In genomic region chr5:135898995-135899394, GRCm38 (mm10) we compare ENCODE assay signal across 17 mouse cellular contexts. TPM values are rescaled to one million over a fixed set of nuclear protein-coding genes. Genes with fewer than 3 reads are reported as not detected.
"Had no signal": no experiment of that assay in that cellular context is flagged by ENCODE, and none has a peak within 500 bp of the region (broad histone marks: within the 10 kb centered on the region; RNA-seq: fewer than 3 reads in every experiment).

No protein-coding gene starts in this region.

- H3K9ac ChIP-seq: neural tube, embryonic 13.5 days; neural tube, embryonic 15.5 days; stomach, embryonic 15.5 days had no signal

- DNase-seq: retina, postnatal 1 day; right cerebral cortex, adult 18-20 months; right cerebral cortex, postnatal 14 days; right cerebral cortex, postnatal 25 days; right cerebral cortex, postnatal 4 days; spleen, adult 18-20 months; thymus, adult 18-20 months; thymus, adult 2 months; thymus, postnatal 14 days; thymus, postnatal 25 days; thymus, postnatal 36 days; thymus, postnatal 4 days had no signal

- H3K4me3 ChIP-seq: neural tube, embryonic 13.5 days; neural tube, embryonic 15.5 days; stomach, embryonic 15.5 days had no signal

- H3K27me3 ChIP-seq: neural tube, embryonic 13.5 days; neural tube, embryonic 15.5 days; stomach, embryonic 15.5 days had no signal

- H3K4me2 ChIP-seq: neural tube, embryonic 13.5 days; neural tube, embryonic 15.5 days; stomach, embryonic 15.5 days had no signal

- H3K36me3 ChIP-seq: neural tube, embryonic 13.5 days; neural tube, embryonic 15.5 days; stomach, embryonic 15.5 days had no signal

- H3K9me3 ChIP-seq: neural tube, embryonic 13.5 days; neural tube, embryonic 15.5 days; stomach, embryonic 15.5 days had no signal

- H3K27ac ChIP-seq: neural tube, embryonic 13.5 days; neural tube, embryonic 15.5 days; stomach, embryonic 15.5 days; stomach, postnatal 0 days had no signal

RNA-seq across cellular contexts. Expression of gene Hspb1, which starts 11.3 kb away (rescaled TPM):
- total RNA-seq: neutrophil, adult 5-6 weeks had no signal
